Mouse (Mus musculus) neutrophil, adult 5-6 weeks (primary cell): ENCODE results near the gene Lrp10. TPM values are rescaled to one million over a fixed set of nuclear protein-coding genes. Genes with fewer than 3 reads are reported as not detected.
A peak's percentile ranks its signal among the peaks of the same experiment; 100 is the strongest.

ENCODE experiments used
- ATAC-seq: fragments of 151-379, 151-347 bp; 2 replicates; pipeline ENCODE4 v1.8.0; 2017; ENCODE audit warnings: mild to moderate bottlenecking, moderate TSS enrichment; ENCODE audit not compliant: insufficient number of reproducible peaks, poor library complexity, low FRiP score, severe bottlenecking; ENCODE audit errors: extremely low read depth
- total RNA-seq: library from RNA; stranded (forward); fragments of 200-1000 nt; gene quantifications from 2 replicates; pipeline ENCODE4 v1.2.3, GENCODE M21; 2017

Lrp10 gene
- total RNA-seq, 1 experiment from 2014 or later, result 69.1 TPM

DNA sequence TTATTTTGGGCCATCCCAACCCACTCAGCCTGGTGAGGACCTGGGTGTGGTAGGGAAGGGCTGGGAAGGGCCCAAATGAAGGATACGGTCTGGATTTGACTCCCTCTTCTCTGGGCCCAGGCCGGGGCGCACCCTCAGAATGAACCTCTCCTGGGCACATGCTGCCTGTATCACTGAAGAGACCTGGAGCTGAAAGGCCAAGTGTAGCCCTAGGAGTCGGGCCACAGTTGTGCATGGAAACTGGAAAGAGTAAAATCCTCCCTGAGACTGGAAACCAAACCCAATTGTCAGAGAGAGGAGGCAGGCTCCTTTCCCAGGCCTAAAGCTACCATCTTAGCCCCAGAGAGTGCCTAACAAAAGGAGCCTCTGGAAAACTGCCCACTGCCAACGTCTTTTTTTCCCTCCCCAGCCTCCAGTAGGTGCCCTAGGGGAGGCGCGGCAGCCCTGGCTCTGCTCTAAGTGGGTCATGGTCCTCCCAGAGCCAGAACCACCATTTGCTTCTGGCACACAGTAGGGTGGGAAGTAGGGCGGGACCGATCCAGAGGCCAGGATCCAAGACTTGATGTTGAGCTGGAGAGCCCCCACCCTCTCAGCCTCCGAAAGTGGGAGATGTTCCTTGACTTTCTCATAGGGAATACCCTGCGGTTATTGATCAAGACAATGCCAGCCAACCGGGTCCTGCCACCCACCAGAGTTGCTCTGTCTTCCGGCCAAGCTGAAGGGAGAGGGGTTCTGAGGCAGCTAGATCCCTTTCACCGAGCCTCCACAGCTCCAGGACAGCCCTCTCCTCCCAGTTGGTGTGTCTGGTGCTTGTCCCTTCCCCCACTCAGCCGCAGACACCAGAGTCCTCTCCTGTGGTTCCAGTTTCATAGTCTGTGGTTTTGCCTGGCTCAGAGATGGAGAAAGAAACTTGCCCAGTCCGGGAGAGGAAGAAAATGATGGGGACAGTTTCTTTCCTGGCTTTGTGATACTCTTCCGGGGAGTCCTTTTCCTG, 30.8 kb upstream of the Lrp10 start:
- ATAC-seq, result no peak

DNA sequence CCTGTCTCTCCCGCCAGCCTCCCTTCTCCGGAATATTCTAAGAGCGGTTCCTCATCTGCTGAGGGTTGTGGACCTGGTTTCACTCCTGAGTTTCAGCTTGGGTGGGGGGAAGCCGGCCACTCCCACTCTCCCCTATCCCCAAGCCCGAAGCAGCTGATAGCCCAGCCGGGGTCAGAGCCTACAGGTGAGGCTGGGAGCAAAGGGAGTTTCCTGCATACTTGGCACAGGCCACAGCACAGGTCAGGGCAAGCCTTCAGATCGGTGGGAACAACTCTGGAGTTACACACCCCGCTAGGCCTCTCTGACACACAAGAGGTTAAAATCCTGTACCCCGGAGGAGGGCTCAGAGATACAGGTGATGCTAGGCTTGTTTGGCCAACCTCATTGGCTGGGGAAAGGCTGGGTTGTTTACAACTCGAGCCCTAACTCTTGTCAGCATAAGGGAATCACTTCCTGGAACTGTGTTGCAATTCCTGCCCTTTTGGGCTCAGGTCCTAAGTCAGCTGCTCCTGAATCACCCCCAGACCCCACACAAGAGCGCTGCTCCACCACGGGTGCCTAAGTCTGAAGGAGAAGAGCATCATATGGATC, 29.9 kb upstream of the Lrp10 start:
- ATAC-seq, result no peak

DNA sequence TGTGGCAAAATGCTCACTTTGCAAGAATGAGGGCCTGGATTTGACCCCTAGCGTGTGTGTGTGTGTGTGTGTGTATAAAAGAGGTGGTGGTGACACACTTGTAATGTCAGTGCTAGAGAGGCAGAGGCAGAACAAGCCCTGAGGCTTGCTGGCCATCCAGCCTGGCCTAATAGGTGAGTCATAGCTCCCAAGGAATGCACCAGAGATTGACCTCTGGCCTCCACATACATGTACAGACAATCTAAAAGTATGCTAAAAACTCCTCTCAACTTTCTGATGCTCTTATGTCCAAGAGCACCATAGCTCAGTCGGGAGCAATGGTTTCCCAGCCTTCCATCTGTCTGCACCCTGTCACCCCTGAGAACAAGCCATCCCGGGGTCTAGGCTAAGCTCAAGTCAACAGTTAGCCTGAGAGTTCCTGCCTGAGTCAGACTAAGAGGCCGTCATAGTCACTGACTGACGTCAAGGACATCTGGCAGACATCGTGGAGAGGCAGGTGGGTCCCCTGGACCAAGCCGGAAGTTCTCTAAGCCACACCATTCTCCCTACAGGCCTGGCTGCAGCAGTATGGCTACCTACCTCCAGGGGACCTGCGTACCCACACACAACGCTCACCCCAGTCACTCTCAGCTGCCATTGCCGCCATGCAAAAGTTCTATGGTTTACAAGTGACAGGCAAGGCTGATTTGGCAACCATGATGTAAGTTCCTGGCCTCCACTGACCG, 28.6 kb upstream of the Lrp10 start:
- no peak for ATAC-seq

DNA sequence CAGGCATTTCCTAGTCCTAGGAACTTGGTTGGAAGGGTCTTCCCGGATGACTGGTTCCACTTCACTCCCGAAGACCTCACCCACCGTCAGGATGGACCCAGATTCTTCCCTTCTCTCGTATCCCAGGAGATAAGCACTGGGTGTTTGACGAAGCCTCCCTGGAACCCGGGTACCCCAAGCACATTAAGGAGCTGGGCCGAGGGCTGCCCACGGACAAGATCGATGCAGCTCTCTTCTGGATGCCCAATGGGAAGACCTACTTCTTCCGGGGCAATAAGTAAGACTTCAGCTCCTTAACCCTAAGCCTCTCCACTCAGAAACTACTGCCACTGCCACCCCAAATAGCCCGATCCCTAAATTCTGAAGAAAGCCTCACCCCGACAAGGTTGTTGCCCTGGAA, 24.8 kb upstream of the Lrp10 start:
- no peak for ATAC-seq

DNA sequence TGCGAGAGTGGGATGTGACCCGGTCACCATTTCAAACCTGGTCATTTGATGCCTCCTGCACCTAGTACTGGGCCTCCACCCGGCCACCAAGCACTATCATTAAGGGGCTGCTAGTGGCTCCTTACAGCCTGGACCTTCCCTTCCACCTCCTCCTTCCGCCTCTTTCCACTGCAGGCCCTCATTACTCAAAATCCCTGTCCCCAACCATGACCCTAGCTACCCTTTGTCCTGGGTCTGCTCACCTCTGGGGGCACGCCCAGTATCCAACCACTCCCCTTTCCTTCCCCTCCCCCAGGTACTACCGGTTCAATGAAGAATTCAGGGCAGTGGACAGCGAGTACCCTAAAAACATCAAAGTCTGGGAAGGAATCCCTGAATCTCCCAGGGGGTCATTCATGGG, 24.3 kb upstream of the Lrp10 start:
- ATAC-seq, result no peak

DNA sequence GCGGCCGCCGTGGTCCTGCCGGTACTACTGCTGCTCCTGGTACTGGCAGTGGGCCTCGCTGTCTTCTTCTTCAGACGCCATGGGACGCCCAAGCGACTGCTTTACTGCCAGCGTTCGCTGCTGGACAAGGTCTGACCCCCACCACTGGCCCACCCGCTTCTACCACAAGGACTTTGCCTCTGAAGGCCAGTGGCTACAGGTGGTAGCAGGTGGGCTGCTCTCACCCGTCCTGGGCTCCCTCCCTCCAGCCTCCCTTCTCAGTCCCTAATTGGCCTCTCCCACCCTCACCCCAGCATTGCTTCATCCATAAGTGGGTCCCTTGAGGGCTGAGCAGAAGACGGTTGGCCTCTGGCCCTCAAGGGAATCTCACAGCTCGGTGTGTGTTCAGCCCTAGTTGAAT, 23.4 kb upstream of the Lrp10 start:
- ATAC-seq, result no peak

DNA sequence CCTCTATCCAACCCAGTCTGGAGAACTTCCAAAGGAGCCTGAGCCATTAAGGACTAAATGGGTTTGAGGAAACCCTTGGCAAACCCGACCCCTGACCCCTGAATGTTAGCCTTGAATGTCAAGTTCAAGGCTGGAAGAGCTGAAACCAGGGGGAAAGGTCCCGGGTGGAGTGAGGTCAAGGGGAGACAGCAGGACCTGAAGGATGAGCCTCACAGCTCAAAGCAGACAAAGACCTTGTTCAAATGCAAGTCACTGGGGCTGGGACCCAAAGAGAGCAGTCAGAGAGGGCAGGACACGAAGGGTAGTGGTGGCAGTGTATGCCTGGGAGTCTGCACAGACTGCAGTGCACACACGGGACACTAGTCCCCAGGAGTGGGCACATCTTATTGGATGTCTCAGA, 22.6 kb upstream of the Lrp10 start:
- ATAC-seq, result no peak

DNA sequence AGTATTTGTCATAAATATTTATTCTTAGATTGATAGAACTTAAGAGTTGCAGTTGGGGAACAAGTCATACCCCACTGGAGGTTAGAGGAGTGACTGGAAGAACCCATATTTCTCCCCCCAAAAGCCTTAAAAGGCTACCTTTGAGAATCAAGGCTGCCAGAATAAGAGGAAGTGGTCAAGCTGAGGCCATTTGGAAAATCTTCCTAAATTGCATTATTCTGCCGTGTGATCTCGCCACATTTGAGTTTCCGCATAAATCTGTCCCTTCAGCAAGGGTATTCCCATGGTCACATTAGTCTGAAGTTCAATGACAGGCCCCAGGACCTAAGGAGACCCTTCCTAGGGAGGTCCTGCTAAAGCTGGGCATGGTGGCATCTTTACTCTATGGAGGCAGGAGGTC, 21.4 kb upstream of the Lrp10 start:
- no peak for ATAC-seq

DNA sequence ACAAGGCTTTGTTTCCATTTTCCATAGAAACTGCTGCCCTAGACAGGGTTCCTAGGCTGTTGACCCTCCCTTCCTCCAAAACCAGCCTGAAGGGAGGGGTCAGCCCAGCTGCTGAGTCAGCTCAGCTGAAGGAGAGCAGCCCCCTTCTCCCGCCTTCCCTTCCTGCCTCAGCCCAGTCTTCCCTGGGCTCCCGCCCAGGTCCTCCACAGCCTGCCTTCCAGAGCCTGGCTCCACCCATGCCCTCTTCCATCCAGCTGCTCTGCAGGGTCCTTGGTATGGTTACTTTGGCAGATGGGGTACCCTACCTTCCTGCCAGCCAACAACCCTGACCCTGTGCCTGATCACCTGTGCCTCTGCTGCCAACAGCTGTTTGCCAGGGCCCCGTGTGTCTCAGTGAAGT, 20.7 kb upstream of the Lrp10 start:
- ATAC-seq, result no peak

DNA sequence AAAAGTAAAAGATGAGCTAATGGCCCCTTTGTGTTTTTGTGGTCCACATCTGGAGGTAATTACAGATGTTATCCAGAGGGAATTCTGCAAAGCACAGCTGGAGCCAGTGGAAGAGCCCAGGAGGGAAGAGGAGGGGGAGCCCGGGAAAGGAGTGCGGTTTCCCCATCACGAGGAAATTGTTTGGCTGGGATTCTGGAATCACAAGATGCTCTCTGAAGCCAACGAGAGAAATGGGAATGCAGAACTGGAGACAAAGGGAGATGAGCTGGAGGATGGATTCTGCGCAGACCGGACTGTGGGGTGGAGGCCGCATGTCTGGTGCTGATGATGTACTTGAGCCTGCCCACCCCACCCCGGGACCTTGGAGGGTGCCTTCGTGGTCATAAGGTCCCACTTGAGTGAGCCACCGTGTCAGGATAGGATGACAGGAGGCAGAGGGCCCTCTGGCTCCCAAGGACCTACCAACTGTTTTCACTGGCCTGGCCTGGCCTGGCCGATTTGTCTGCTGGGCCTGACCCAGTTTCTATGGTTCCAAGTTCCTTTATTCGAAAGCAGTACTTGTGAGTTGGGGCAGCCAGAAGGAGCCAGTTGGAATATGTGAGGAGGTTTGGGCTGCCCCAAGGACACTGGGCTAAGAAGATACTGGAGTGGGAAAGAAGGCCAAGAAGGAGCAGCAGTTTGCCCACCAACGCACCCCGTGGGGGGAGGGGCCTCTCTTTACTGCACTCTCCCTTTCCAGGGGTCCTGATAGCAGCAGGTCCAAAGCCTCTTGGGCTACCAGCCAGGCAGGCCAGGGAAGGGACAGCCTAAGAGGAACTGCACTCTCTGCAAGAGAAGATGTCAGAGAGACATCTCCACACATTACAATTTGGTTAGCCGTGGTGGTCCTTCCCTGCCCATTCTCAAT, 20.0 kb upstream of the Lrp10 start:
- ATAC-seq, result no peak

DNA sequence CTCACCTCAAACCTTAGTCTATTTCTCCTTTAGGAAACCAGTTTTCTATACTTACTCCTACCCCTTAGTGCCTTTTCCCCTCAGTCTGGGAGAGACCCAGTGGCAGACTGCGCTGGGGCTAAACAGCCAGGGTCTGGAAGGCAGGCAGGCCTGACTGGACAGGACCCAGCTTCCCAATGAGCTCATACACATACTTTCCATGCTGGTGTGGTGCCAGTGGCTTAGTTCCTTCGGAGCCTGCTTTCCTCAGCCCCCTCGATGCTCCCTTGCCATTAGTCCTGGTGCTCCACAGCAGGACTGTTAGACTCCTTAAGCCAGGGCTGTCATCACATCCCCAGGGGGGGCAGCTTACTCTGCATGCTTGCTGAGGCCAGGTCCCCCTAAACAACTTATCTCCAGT, 18.5 kb upstream of the Lrp10 start:
- ATAC-seq, result no peak

DNA sequence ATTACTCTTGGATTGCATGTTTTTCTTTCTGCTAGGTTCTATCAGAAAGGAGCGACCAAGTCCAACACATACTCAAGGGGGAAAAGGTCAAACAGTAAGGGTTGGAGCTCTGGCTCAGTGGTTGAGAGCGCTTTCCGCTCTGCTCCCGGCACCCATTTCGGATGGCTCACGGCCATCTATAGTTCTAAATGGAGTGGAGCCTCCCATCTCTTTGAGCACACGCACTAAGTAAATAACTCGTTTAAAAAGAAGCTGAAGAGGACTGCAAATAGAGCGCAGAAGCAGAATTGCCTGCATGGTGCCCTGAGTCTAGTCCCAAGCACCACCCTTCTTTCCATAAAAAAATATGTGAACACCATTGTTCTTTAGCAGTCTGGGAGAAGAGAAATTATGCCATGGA, 10.4 kb upstream of the Lrp10 start:
- no peak for ATAC-seq

DNA sequence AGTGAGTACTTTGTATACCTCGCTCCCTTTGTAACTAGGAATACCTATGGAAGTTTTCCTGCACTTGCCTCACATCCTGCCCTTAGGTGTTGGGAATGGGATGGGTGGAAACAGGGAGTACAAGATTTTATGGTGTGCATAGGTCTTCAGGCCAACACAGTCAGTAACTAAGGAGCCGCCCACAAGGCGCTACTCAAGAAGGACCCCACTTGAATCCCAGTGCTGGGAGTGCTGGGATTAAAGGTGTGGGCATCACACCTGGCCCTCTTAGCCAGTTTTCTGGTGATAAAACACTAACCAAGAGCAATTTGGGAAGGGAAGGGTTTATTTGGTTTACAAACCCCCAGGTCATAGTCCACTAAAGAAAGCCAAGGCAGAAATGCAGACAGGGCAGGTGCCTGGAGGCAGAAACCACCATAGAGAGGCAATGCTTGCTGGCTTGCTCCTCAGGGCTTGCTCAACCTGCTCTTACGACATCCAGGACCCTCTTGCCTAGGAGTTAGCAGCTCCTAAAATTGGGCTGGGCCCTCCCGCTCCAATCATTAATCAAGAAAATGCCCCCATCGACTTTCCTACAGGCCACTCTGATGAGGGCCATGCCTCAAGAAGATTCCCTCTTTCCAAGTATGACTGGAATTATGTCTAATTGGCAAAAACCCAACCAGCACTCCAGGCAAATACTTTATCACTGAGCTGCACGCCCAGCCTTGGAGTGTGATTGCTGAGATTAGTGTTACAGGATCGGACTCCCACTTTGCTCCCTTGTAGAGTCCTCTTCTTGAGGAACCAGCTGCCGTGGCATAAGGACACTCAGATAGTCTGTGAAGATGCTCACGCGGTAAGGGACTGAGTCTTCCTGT, 9.0 kb upstream of the Lrp10 start:
- ATAC-seq, result no peak

DNA sequence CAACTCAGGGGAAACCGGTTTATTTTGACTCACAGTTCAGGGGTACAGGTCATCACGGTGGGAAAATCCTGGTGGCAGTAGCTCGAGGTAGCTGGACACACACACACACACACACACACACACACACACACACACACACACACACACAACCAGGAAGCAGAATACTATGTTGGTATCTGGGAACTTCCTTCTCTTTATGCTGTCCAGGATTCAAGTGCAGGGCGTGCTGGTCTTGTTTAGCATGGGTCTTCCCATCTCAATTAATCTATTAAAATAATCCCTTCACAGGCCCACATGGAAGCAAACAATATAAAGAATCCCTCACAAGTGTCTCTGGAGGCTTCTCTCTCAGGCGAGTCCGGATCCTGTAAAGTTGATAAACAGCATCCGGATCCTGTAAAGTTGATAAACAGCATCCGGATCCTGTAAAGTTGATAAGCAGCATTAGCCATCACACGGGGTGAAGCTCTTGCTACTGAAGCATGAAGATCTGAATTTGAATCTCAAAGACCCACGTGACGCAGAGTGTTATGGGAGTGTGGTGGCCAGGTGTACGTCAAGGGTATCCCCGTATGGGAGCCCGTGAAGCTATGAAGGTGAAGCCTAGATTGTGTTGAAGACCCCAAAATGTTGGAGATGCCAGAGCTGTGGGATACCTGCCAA, 5.9 kb upstream of the Lrp10 start:
- ATAC-seq, result no peak

DNA sequence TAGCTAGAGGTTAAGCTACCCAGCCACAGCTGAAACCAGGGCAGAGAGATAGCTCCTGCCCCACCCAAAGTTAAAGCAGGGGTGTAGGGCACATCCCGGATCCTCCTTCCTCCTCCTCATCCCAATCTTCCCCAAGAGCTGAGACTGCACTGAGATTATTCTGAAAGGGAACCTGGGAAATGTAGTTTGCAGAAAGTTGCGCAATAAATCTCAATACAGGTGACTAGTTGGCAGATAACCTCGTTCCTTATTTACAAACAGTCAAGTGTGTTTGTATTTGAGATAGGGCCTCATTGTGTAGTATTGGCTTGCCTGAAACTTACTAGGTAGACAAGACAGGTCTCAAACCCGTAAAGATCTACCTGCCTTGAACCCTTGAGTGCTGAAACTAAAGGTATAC, 1.8 kb upstream of the Lrp10 start:
- no peak for ATAC-seq

DNA sequence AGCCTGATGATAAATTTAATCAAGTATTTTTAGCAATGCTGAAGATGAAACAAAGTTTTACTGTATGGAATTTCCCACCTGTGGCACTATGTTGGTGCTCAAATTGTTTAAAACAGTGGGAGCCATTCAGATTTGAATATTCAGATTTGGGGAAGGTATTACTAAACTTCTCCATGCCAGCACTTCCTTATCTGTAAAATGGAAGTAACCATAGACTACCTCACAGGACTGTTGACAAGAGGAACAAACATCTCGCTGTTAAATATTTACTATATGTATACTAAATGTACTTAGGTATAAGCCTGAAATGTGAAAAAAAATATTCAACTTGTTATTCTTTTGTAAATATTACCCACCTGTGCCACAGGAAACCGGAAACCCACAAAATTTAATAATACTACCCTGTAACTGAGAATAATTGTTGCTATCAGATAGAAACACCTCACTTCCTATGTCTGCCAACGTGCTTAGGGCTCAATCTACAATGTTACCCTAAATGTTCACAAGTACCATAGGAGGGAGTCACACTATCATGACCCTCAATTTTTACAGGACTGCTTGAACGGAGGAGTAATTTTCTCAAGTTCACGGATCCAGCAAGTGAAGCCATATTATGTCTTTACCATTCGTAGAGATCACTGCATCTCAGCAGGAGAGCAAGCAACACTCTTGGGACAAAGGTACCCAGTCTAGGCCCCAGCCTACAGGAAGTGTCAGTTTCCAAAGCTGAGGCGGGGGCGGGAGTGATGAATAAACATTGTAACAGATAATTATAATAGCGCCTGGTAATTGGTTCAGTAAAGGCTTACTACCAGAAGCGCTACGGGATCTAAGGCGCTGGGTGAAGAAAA, 604 bp upstream of the Lrp10 start:
- ATAC-seq, result peak; percentile 39
